Mouse (Mus musculus) liver, adult 2 months (tissue): Measurements from ENCODE around the gene 1700022I11Rik.

Experiments used
- CTCF ChIP-seq: fragments of 200-500 bp; IDR thresholded peaks from 2 replicates; pipeline ENCODE4 v1.5.1; 2011; ENCODE audit warnings: low read depth, low read length, control low read depth
- POLR2A ChIP-seq: fragments of 200-500 bp; IDR thresholded peaks from 2 replicates; pipeline ENCODE4 v1.6.1; 2011; ENCODE audit warnings: low read length, control low read depth; ENCODE audit not compliant: insufficient read depth; ENCODE audit errors: extremely low read depth

DNA sequence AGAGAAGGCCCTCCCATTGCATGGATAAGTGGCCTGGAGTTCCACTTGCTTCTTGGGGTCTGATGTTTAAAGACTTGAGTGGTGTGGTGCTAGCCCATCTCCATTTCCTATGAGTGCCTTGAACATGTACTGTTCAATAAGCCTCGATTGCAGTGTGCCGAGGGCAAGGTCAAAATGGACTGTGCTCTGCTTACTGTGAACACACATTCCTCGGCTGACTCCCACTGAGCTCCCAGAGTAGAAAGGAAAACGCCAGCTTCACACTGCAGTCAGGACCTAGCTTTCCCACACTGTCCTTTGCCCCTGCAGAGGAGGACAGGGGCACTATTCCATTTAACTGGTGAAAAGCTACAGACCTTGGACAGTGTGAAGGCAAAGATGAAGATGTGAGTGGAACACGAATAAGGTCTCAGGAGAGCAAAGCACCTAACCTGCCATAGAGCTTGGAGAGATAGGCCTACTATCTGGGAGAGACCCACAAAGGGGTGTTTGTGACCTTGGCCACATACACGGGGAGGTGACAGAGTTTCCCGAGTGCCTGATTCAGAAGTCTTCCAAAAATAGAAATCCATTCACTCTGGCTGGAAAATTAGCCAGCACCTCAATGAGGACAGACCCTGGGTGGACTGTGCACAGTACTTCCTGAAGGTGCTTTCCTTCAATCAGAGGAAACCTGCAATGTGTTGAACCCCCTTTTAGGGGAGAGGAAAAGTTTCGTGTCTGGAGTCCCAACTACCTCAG is 37.0 kb upstream of the 1700022I11Rik start:
- TF ChIP-seq CTCF (no peak), POLR2A (no peak)
